Mouse (Mus musculus) fat pad, adult 2 months (tissue): Measurements from ENCODE around the gene Msh2.
"Not testable (repeated sequence)": the region's sequence is repeated elsewhere in the genome, so short reads cannot be mapped to it uniquely, and the experiment has no call there.

ENCODE experiments used
- DNase-seq: peaks from one replicate; pipeline ENCODE4 v3.0.0-alpha.2; 2011; ENCODE audit warnings: low read depth, low spot score; ENCODE audit errors: extremely low read depth

The Msh2 gene

DNA sequence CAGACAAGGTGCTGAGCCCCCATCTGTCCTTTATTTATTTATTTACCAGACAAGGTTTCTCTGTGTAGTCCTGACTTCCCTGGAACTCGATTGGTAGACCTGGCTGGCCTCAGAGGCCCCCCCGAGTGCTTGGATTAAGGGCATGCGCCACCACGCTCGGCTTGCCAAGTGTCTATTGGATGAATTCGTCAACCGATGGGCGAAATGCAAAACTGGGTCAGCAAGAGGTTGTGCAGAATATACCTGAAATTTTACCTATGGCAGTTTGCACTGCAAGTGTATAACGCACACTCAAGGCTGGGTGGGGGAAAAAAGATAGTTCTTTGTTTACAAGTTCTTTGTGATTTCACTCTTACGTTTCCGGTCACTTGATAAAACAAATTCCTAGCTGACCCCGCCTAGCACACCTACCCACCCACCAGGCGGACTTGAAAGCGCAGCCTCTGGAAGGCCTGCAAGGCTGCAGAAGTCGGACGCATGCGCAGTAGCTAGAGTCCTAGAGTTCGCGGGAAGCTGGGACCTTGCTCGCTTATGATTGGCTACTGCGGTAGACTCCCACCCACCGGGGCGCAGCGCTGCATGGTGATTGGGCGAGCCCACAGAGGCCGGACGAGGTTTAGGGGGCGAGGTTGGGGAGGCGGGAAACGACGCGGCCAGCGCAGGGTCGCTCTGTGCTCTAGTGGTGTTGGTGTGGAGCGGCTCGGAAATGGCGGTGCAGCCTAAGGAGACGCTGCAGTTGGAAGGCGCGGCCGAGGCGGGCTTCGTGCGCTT, at the start of gene Msh2:
Gene Msh2 (plus strand): TSS at position 441 of the 771 bp plus-strand sequence.
- DNase-seq: peak; percentile 75

DNA sequence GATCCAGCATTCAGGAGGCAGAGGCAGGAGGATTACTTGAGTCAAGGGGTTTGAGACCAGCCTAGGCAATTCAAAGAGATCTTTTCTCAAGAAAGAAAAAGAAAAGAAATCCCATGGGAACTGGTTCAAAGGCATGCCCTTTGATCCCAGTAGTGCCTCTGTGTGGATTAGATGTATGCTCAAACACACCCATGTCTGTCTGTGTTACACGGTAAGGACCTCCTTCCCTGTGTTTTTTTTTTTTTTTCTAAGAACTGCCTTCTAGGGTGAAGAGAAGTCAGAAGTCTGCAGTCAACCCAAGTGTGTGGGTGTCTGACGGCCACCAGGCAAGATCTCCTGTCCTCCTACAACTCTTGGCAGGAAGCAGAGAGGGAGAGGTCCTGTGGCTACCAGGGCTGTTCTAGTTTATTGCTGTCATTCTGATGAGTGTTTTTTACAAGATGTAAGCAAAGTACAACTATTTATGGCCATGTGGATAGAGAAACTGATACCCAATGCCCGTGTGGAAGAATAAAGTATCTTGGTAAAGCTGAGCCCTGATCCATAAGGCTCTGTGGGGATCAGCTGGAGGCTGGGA, 46.5 kb upstream of the Msh2 start:
- DNase-seq: no peak

DNA sequence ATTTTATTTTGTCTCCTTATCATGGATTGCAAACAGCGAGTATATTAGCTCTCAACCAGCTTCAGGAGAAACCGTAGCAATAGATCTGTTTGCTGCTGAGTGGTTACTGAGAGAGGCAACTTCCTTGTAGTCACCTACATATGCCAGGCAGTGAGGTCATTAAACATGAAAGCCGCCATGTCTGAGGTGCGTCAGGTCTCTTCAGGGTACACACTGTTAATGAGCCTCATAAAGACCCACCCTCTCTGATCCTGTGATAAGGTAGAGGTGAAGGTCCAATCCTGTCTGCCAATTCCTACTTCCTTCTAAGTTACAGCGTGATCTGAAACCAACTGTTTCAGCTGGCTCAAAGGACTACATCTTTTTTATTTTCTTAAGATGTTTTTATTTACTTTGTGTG, 44.0 kb upstream of the Msh2 start:
- no peak for DNase-seq

DNA sequence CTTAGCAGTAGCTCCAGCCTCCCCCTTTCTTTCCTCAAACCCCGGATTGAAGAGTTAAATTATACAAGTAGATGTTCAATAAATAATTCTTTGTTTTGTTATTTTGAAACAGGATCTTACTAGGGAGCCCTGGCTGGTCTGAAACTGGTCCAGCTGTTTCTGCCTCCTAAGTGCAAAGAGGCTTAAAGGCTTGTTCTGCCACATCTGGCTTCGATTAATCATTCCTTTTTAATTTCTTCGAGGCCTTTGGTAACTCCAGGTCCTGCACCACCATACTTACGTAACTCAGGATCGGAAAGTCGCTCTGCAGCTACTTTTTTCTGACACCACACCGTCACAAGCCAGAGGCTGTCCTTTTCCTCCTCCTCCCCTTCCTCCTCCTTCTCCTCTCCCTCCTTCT, 43.4 kb upstream of the Msh2 start:
- no peak for DNase-seq

DNA sequence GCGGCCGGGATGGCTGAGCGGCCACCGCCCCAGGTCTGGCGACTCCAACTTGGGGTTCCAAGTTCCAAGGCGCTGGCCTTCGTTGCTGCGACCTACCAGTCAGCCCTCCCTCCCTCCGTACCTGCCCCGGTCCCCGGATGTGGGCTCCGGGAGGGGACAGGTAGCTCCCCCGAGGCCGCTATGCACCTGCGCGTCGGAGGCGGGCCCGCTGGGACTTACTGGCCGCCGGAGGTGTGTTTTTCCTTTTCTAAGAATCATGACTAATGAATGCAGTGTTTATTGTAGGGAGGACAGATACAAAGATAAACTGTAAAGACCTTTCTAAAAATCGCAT, 35.1 kb upstream of the Msh2 start:
- DNase-seq: no peak

DNA sequence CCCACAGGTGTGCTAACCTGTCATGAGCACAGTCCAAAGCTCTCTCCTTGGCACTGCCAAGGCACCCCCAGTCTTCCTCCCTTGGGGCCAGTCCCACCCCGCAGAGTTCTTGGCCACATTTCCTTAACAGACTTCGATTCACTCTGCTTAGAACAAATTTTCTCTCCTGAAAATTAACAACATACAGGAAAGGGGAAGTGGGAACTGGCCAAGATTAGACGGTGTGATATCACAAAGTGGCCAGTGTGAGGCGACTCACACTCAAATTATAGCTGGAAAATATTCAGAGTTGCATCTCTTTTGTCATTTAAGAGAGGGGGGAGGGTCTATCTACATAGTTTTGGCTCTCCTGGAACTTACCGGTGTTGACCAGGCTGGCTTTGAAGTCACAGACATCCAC, 32.9 kb upstream of the Msh2 start:
- DNase-seq: no peak

DNA sequence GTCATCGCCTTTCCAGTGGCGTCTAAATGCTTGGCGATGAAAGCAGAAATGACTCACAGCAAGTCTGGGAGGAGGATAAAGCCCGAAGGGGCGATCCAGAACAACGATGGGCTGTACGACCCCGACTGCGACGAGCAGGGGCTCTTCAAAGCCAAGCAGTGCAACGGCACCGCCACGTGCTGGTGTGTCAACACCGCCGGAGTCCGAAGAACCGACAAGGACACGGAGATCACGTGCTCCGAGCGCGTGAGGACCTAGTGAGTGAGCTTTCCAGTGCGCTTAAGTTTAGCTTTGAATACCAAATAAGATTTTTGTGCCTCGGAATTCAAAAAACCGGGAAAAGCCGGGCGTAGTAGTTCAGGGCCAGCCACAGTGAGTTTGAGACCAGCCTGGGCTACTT, 31.9 kb upstream of the Msh2 start:
- DNase-seq: no peak

DNA sequence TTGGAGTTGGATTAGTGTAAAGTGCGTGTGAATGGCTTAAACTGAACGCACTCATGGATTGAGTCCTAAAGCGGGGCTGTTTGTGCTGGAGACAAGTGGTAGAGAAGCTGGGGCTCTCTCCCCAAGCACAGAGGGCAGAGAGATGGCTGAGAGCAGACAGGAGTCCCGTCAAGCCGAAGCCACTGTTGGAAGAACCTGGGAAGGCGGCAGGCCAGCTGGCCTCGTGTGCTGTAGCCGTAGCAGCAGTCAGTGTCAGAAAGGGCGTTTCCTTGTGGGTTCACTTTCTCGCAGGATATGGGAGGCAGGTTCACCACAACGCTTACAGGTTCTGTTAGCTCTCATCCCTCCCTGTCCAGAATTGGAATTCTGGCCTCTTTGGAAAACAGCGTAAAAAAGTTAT, 31.1 kb upstream of the Msh2 start:
- DNase-seq: no peak

DNA sequence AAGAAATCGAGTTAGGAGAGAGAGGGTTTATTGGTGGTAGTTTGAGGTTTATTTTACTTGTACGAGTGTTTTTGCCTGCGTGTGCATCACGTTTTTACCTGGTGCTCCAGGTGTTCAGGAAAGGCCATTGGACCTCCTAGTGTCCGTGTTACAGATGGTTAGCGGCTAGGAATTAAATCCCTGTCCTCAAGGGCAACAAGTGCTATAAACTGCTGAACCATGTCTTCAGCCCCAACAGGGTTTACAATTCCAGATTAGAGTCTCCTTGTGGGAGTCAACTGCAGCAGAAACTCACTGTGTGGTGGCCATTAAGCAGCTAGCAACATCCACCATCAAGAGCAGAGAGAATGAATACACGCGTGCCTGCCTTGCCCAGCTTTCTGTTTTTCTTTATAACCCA, 29.4 kb upstream of the Msh2 start:
- no peak for DNase-seq

DNA sequence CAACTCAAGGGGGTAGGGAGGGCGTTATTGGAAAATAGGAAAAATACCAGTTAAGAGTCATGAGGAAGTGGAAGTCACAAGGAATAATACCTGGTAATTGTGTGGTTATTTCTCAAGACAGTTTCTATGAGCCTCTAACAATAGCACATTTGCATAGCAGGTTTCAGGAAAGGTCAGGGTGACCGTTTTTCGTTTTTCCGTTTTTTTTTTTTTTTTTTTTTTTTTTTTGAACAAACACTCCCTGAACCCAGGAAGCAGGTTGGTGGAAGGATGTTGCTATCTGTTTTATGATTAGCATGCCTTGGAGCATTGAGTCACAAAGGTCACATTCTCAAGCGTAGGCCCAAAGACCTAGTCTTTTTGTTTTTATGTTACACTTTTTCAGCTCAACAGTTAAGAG, 16.5 kb upstream of the Msh2 start:
- not testable (repeated sequence) for DNase-seq

DNA sequence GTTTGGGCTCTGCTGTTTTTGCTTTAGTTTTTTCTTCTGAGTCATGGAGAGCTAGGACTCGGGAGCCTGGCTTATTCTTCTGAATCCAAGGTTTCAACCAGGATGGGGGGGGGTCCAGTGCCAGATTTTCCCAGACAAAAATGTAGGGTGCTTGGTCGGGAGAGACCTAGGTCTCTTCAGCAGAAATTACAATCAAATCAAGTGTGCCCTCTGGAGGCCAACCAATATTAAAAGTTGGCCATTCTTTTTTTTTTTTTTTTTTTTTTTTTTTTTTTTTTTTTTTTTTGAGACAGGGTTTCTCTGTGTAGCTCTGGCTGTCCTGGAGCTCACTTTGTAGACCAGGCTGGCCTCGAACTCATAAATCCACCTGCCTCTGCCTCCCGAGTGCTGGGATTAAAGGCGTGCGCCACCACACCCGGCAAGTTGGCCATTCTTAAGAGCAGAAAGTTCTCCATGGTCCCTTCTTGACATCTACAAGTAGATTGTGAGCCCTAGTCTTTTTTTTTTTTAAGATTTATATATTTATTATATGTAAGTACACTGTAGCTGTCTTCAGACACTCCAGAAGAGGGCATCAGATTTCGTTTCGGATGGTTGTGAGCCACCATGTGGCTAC, 10.1 kb upstream of the Msh2 start:
- DNase-seq: not testable (repeated sequence)

DNA sequence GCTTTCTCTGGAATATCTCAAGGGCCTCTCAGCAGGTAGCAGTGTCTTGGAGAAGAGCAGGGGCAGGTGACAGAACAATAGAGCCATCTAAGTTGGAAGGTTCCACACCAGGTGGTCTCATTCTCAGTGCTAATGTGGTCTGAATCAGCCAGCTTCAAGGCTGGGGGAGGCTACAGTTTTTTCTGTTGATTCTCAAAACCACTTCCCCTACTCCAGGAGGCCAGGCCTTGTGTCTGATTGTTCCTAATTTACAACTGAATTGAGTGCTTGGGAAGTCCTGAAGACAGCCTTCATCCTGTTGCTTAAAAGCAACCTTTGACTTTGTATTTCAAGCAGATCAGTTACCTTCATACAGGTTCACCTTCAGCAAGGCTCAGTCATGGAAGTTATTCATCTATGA, 7.9 kb upstream of the Msh2 start:
- no peak for DNase-seq

DNA sequence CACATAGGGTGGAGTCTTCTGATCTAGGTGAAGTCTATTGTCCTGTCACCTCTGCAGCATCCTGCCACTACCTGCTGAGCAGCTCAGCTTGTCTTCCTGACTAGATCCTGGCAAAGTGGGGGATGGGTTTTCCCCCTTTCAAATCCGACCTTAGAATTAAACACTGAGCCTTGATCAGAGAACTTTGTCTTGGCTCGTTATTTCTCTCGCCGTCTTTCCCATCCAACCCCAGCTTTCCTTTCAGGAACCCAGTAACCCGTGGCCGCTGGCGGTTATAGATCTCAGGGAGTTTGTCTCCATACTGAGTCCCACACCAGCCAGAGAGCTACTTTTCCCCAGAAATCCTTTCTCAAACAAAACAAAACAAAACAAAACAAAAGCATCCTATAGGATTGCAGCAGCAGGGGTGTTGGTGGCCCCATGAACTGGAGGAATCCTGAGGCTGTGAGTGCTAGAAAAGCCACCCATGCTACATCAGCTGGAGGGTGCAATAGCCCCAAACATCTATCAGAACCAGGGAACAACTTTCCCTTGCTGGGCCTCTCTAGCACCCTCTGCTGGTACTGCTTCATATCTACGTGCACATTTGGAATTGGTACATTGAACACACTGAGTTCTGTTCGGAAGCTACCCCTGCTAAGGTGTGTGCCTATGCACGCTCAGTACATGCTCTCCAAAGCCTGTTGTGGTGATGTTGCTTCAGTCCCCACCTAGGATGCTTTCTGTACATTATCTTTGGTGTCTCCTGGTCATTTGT, 6.9 kb upstream of the Msh2 start:
- DNase-seq: no peak

DNA sequence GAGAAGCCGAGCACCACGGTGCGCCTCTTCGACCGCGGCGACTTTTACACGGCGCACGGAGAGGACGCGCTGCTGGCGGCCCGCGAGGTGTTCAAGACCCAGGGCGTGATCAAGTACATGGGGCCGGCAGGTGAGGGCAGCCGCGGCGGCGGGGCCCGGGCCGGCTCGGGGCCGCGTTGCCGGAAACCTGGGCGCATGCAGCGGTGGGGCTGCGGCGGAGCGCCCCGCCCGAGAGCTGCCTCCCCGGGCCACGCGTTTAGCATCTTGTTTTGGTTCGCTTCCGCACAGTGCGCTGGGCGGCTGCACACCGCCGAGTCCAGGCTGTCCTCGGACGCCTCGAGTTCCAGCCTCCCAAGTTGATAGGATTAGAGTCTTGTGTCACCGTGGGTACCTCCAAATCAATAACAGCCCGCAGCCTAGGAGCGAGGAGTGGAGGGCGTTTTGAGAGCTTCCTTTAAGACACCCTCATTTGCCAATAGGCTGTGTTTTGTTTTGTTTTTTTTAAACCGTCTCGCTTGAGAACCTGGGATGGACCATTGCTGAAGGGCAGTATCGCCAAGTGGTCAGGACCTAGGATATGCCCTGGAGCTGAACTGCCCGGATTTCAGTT, 652 bp downstream of the Msh2 start:
- DNase-seq: no peak

DNA sequence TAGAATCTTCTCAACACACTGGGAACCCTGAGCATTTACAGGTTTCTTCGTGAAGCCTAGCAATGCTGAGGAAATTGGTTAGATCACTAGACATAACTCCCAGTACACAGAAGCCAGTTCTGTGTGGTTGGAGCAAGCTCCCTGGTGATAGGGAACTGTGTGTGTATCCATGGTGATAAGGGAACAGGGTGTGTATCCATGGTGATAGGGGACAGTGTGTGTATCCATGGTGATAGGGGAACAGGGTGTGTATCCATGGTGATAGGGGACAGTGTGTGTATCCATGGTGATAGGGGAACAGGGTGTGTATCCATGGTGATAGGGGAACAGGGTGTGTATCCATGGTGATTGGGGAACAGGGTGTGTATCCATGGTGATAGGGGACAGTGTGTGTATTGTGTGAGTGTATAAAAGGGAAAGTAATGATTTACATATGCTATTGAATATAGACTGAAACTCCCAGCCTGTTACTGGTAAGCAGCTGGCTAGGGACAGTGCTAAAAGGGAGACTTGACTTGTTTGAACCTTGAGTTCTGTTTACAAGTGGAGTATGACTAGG, 4.9 kb downstream of the Msh2 start:
- not testable (repeated sequence) for DNase-seq

DNA sequence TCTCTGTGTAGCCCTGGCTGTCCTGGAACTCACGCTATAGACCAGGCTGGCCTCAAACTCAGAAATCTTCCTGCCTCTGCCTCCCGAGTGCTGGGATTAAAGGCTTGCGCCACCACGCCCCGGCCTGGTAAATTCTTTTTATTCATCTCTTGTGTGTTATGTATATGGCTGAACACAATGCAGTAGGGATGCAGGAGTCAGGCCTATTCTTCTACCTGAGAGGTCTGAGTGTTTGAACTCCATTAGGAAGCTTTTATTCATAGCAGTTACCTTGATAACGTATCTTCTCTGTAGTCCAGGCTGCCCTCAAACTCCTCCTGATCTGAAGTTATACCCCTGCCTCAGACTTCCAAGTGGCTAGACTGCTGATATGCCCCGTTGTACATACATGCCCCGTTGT, 5.5 kb downstream of the Msh2 start:
- DNase-seq: no peak

DNA sequence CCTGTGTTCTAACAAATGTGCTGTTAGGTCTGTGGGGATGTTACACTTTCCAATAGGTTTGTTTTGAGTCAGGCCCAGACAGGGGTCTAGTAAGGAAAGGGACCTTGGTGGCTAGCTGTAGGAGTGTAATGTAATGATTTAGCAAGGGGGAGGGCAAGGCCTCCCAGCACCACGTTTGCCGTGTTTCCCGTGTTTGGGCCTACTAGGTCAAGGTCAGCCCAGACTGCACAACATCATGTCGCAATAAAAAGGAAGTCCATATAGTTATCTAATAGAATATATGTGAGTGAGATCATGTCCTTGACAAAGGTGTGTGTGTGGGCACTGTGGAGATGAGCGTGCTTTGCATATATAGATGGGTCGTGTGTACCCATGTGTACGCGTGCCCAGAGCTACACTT, 17.1 kb downstream of the Msh2 start:
- DNase-seq: no peak

DNA sequence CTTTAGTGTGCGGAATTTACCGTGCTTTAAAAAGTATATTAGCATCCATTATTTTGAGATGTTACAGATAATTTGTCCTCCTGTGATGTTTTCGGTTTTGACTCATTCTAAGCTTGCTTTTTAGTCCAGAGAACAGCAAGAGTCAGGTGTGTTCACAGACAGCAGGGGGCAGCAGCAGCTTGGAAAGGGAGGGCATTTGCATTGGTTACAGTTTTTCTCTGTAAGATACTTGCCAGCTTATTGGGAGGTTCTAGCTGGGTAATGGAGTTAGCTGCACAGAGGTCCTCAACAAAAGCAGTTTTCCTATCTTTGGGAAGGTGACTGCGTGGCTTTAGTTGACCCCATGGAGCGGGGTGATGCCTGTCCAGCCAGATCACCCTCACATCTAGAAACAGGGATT, 19.8 kb downstream of the Msh2 start:
- no peak for DNase-seq

DNA sequence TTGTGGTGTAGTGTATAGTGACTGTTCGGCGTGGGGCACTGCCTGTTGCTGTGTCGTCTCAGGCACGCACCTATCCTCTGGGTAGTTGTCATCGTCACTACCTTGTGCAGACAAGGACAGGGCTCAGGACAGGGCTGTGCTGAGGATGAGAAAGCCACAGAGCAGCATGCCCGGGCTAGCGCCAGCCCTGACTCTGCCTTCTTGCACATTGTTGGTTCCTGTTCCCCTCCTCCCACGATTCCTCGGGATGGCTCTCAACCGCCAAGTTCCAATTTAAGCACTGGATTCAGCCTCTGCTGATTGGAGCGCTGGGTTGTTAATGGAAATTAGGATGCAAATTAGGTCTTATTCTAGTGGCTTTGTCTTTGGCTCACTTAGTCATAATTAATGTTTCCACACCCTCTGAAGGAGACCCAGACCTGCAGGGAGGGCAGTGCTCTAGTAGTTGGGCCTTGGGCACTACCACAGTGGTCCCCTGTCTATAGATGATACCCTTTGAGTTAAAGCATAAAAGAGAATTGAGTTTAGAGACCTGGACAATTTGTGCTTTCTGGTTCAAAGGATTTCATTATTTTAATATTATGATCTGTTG, 23.8 kb downstream of the Msh2 start:
- no peak for DNase-seq

DNA sequence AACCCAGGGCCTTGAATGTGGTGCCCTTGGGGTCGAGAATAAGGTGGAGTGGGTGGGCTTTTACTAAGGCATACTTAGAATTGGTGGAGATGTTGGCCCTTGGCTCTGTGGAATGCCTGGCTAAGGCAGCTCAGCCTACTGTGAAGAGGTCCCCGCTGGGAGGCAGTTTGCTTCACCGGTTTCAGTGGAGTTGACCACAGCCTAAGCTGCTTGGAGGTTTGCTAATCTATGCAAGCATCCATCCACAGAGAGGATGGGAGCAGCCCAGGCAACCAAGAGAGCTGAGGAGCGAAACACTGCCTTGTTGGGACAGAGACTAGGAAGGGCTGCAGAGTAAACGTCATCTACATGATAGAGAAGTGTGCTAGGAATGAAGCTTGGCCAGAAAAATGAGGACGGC, 24.7 kb downstream of the Msh2 start:
- DNase-seq: no peak
